Mouse (Mus musculus) embryo, embryonic 9.5 days (tissue): Measurements from ENCODE around the gene Ufsp2.

Experiments used
- DNase-seq: peaks from one replicate; pipeline ENCODE4 v3.0.0-alpha.2; 2017; ENCODE audit errors: extremely low spot score

Ufsp2 gene

DNA sequence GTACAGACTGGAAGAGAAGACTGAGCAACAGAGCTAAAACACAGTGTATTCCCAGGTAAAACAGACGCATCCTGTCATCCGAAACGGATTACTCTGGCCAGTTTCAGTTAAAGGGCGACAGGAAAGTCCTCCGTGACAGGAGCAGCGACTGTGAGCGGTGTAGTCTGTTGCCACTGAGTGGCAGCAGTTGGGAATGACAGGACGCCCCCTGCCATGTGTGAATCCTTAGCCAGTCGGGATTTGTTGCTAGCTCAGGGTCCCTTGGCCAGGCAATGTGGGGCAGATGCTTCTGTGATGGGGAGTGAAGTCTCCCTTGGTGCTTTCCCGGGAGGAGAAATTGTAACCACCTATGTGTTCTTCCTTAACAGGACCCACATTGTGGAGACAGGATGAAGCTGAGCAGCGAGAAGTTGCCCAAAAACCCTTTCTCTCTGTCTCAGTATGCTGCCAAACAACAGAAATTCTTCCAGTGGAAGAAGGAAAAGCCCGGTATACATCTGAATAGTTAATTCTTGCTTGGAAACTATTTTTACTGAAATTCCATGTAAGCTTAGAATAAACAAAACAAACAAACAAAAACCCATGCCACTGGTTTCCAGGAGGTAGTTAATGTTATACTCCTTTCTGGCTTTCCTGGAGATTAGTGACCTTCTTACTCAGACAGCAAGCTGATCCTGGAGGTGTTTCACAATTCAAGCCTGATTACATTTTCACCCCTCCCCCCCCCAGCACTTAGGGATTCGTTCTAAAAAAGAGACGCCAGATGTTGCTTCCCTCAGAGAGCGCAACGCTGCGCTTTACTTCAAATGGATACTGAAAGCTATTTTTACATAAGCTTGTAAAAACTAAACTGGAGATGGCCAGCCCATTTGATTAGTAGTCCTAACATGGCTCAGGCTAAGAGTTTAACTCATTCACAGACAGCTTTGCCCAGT, 35.7 kb downstream of the Ufsp2 start:
- DNase-seq = peak; percentile 45

DNA sequence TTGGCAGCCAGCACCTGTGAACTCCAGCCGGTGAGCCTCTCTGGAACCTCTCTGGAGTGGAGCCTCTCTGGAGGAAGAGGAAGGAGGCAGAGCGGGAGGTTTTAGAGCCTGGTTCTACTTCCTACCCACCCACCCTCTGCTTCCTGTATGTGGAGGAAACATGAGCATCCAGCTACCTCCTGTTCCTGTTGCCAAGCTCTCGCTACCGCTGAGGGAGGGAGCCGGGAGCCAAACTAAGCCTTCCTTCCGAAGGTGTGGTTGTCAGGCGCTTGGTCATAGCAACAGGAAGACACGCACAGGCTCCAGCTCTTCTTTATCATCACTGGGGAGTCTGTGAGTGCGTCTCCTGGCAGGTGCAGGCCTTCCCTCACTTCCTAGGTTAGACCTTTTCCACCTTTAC, 46.9 kb downstream of the Ufsp2 start:
- no peak for DNase-seq

DNA sequence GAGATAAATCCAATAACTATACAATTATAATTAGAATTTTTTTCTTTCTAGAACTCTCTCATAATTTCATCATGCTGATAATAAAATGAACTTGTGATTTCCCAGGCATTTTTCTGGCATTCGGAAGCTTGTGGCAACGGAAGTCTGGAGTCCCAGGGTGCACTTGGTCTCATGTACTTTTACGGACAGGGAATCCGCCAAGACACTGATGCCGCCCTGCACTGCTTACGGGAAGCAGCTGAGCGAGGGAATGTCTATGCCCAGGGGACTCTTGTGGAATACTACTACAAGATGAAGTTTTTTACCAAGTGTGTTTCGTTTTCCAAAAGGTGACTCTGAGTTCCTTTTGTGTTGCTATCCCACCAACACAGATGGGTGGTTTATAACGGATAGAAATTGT, 47.4 kb downstream of the Ufsp2 start:
- DNase-seq = no peak

DNA sequence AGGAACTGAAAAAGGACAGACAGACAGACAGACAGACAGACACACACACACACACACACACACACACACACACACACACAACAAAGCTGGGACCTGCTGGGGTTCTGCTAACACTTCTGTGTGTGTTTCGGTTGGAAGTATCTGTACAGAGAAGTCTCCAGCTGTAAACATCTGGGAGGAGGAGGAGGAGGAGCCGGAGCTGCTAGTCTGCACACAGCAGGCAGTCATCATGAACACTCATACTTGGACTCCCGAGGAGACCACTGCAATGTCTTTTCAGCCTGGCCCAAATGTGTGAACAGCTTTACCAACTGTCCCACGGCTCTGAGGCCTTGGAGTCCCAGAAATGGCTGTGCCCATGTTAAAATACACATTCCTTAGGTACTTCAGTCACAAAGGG, 49.1 kb downstream of the Ufsp2 start:
- no peak for DNase-seq

DNA sequence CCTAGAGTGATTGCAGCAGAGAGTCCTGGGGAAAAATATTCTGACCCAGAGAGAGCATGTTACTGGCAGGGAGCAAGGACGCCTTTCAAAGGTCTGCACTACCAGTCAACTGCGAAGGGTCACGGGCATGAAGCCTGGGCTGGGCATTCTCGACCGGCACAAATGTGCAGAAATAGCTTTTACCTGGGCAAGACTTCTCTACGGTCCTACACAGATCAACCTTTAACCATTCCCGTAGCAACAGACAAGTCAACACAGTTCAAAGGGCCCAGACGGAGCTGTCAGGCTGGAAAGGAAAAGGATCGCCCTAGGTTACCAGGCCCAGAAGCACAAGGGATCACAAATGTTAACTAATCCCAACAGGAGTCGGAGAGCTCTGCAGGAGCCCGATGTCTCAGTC, 60.9 kb downstream of the Ufsp2 start:
- DNase-seq = no peak

DNA sequence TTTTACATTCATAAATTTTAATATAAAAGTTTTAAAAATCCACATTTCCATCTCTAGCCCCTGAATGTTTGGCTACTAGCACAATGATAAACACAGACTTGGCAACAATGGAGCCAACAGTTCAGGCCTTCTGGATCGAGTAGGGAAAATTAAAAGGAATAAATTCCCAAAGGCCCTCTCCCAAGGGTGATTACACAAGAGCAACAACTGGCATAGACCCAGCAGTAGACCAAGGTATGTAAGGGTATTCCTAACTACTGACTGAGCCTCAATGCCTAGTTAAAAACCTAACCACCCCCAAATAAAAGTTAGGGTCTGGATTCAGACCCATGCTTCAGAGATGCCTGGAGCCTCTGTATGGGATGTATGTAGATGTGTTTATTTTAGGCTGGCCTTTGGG, 64.3 kb downstream of the Ufsp2 start:
- no peak for DNase-seq

DNA sequence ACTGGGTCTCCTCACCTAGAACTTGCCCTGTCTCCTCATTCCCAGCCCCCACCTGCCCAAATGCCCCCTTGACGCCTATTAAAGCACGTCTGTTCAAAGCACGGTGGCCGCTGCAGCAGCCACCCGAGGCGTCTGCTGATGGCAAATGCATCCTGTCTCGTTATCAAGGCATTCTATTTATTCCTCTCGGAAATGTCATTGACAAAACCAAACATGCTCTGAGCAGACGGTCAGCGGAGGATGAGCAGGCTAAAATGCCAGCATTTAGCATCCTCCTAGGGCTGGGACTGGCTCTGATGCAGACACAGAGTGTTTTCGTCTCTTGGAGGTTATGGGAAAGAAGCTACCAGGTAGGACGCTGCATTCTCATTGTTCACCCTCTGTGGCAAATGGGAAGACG, 64.9 kb downstream of the Ufsp2 start:
- DNase-seq = no peak
